Mouse (Mus musculus) midbrain, embryonic 16.5 days (tissue): ENCODE measurements around the gene Nme7. TPM values are rescaled to one million over a fixed set of nuclear protein-coding genes. Genes with fewer than 3 reads are reported as not detected.

Experiments
- ATAC-seq: fragments of 200-750 bp; cut with Nextera tagmentation; 2 replicates; pipeline ENCODE4 v1.8.0; 2017; ENCODE audit warnings: moderate TSS enrichment
- H3K27ac ChIP-seq: fragments of 300-500 bp; sonication (generic); 2 replicates; pipeline ENCODE4 v1.5.1; 2014; ENCODE audit warnings: mild to moderate bottlenecking, low read length, mixed read lengths
- H3K27me3 ChIP-seq: fragments of 300-500 bp; sonication (generic); 2 replicates; pipeline ENCODE4 v1.6.1; 2014; ENCODE audit warnings: low read depth, low read length, mixed read lengths; ENCODE audit not compliant: control insufficient read depth, insufficient read depth
- H3K36me3 ChIP-seq: fragments of 300-500 bp; sonication (generic); 2 replicates; pipeline ENCODE4 v1.6.1; 2014; ENCODE audit warnings: mild to moderate bottlenecking, low read length, moderate library complexity, mixed read lengths; ENCODE audit not compliant: control insufficient read depth, insufficient read depth
- H3K4me1 ChIP-seq: fragments of 300-500 bp; sonication (generic); 2 replicates; pipeline ENCODE4 v1.6.1; 2014; ENCODE audit warnings: mild to moderate bottlenecking, low read length, mixed read lengths; ENCODE audit not compliant: control insufficient read depth, insufficient read depth
- H3K4me2 ChIP-seq: fragments of 300-500 bp; sonication (generic); 2 replicates; pipeline ENCODE4 v1.6.1; 2014; ENCODE audit warnings: mild to moderate bottlenecking, low read length, mixed read lengths
- H3K4me3 ChIP-seq: fragments of 300-500 bp; sonication (generic); 2 replicates; pipeline ENCODE4 v1.5.1; 2014; ENCODE audit warnings: low read depth, mild to moderate bottlenecking, low read length, moderate library complexity, mixed read lengths
- H3K9ac ChIP-seq: fragments of 300-500 bp; sonication (generic); 2 replicates; pipeline ENCODE4 v1.6.1; 2014; ENCODE audit warnings: low read depth, low read length, mixed read lengths
- H3K9me3 ChIP-seq: fragments of 300-500 bp; sonication (generic); replicated peaks from 2 replicates; pipeline ENCODE4 v1.6.1; 2014; ENCODE audit warnings: mild to moderate bottlenecking, low read length, mixed read lengths; ENCODE audit not compliant: control insufficient read depth, poor library complexity, severe bottlenecking
- WGBS: fragments of 180-500 bp; shearing (Covaris S2); extraction: QIAGEN DNeasy Blood & Tissue Kit; methylation state at CpG from one replicate; pipeline ENCODE4 v1.1.7; 2014; 5-methylcytosine and 5-hydroxymethylcytosine counted together
- polyA plus RNA-seq: library from polyadenylated mRNA; unstranded; fragments of >200 nt; fragmentation: Nextera tagmentation; extraction: Ambion mirVana; gene quantifications from 2 replicates; pipeline ENCODE4 v1.2.1, GENCODE M21; 2015

The Nme7 gene
- polyA plus RNA-seq, 1 experiment from 2014 or later: 31.2 TPM

DNA sequence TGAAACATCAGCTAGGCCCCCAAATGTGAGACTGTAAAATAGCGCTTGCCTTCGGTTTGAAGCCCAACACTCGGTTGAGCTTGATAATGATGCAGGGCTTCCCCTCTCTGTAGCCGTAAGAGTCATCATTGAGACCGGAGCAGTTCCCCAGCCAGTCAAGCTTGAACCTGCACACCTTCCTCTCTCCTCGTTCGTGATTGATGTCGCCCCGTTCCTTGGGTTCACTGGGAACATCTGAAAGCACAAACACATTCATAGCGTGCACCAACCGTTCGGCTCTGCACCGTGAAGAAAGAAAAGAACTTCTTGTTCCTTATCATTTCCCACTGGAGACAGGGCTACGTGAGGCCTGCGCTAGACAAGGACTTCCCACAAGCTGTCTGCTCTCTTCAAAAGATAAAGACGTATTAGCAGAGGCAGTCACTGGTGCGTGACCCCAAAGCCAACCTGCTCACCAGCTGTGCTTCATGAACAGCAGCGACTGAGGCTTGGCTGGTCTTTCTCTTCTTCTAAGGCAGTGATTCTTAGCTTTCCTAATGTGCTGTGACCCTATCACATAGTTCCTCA lies 137.6 kb downstream of the Nme7 start:
- Histone ChIP-seq H3K4me1 (no peaks in the 10 kb centered on the region), H3K4me2 (no peak overlapping the region), H3K9me3 (no peaks in the 10 kb centered on the region), H3K27me3 (no peaks in the 10 kb centered on the region), H3K27ac (no peak overlapping the region), H3K36me3 (peaks cover 55% of the 10 kb centered on the region), H3K4me3 (no peak overlapping the region), H3K9ac (no peak overlapping the region)
- no peak for ATAC-seq
- 56% methylated on average over 18 of the region's 18 CpGs for WGBS

GRCm38 (mm10) chr1:164445620-164446162 lies 141.8 kb downstream of the Nme7 start:
- Histone ChIP-seq H3K9me3 (no peaks in the 10 kb centered on the region), H3K27me3 (no peaks in the 10 kb centered on the region), H3K4me3 (no peak overlapping the region), H3K36me3 (peaks cover 26% of the 10 kb centered on the region), H3K4me1 (no peaks in the 10 kb centered on the region), H3K4me2 (no peak overlapping the region), H3K27ac (no peak overlapping the region), H3K9ac (no peak overlapping the region)
- no peak for ATAC-seq
- WGBS: 85% methylated on average over 5 of the region's 5 CpGs

DNA sequence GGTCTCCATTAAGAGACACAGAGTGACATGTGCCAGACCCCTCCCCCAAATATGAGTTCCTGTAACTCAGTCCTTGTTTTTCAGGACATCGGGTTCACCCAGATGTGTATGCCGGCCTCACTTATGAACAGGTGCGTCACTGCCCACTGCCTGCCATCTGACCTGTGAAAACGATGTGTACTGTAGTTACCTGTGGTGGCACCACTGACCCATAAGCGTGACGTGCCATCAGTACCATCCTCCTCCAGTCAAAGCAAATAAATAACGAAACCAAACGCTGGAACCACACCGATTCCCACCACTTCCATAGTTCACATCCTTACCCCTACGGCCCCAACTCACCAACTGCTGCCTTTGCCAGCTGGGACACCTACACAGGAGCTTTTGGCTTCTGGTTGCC lies 142.6 kb downstream of the Nme7 start:
- no peaks in the 10 kb centered on the region for H3K27me3 ChIP-seq
- H3K27ac ChIP-seq: no peak overlapping the region
- H3K4me2 ChIP-seq: no peak overlapping the region
- WGBS: 96% methylated on average over 10 of the region's 10 CpGs
- peaks cover 22% of the 10 kb centered on the region for H3K36me3 ChIP-seq
- H3K9me3 ChIP-seq: no peaks in the 10 kb centered on the region
- ATAC-seq: no peak
- H3K4me3 ChIP-seq: no peak overlapping the region
- H3K4me1 ChIP-seq: no peaks in the 10 kb centered on the region
- no peak overlapping the region for H3K9ac ChIP-seq

- ATAC-seq: no peak
- H3K4me1 ChIP-seq: no peaks in the 10 kb centered on the region
- H3K27me3 ChIP-seq: no peaks in the 10 kb centered on the region
- H3K9ac ChIP-seq: no peak overlapping the region
- H3K4me2 ChIP-seq: no peak overlapping the region
- WGBS: 94% methylated on average over 6 of the region's 6 CpGs
- H3K36me3 ChIP-seq: peaks cover 16% of the 10 kb centered on the region; the same call in 1 of the 2 replicates
- no peak overlapping the region for H3K27ac ChIP-seq
- H3K9me3 ChIP-seq: no peaks in the 10 kb centered on the region
- no peak overlapping the region for H3K4me3 ChIP-seq
Observed at GRCm38 (mm10) chr1:164447521-164447920, 143.6 kb downstream of the Nme7 start.

DNA sequence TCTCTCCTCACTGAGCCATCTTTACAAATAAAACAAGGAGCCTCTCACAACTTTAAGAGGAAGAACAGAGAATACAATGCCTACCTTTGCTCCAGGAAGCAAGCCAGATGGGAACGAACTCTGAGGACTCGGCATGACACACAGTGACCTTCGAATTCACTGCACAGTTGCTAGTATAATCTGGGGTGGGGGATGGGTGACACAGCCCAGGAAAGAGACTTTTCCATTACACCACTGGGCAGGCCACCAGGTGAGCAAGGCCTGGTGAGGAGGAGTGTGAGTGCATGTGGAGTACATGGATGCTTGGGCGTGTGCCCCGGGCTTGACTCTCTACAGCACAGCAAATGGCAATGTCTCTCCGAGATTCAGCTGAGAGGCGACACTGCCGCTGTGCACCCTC lies 145.7 kb downstream of the Nme7 start:
- no peak overlapping the region for H3K4me3 ChIP-seq
- no peak overlapping the region for H3K4me2 ChIP-seq
- H3K36me3 ChIP-seq: peaks cover 7% of the 10 kb centered on the region; the same call in 1 of the 2 replicates
- no peak overlapping the region for H3K9ac ChIP-seq
- no peaks in the 10 kb centered on the region for H3K27me3 ChIP-seq
- H3K4me1 ChIP-seq: peaks cover 6% of the 10 kb centered on the region
- no peaks in the 10 kb centered on the region for H3K9me3 ChIP-seq
- H3K27ac ChIP-seq: no peak overlapping the region
- ATAC-seq: no peak
- 95% methylated on average over 8 of the region's 8 CpGs for WGBS

DNA sequence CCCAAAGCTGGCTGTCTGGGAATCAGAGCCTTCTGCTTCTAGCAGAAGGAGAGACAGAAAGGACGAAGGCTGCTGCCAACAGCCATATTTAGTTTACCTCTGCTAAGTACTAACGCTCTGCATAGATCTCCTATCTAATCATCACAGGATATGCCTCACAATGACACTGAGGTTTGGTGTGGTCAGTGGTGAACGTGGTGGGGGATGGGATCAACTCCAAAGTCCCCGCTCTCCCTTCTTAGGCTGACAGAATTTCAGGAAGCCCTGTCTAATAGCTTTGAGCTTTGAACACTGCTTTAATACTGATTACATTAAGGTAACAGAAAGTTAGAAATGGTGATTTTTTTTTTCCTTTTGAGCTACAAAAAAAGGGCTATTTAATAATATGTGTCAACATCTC lies 146.3 kb downstream of the Nme7 start:
- H3K4me2 ChIP-seq: no peak overlapping the region
- H3K9me3 ChIP-seq: no peaks in the 10 kb centered on the region
- no peak overlapping the region for H3K27ac ChIP-seq
- 86% methylated on average over 4 of the region's 4 CpGs for WGBS
- no peak for ATAC-seq
- no peaks in the 10 kb centered on the region for H3K27me3 ChIP-seq
- no peak overlapping the region for H3K9ac ChIP-seq
- peaks cover 10% of the 10 kb centered on the region for H3K4me1 ChIP-seq
- H3K4me3 ChIP-seq: no peak overlapping the region
- H3K36me3 ChIP-seq: peaks cover 7% of the 10 kb centered on the region; the same call in 1 of the 2 replicates

DNA sequence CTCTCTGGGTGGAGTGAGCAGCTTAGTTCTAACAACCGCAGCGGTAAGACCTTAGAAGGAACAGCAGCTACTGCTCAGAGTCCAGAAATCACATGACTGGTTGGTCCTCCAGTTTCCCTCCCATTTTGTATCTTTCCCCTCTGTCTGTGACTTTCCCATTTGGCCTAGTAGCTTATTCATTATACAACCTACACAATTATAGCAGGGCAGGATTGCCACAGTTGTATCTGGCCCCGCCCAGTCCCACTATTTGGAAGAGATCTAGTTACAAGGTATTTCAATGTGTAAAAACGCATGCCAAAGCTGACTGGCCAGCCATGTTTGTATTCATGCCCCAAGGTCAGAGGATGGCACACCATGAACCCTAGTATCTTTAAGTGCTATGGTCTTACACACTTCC lies 146.7 kb downstream of the Nme7 start:
- peaks cover 10% of the 10 kb centered on the region for H3K4me1 ChIP-seq
- H3K4me2 ChIP-seq: no peak overlapping the region
- H3K9me3 ChIP-seq: no peaks in the 10 kb centered on the region
- H3K4me3 ChIP-seq: no peak overlapping the region
- no peak for ATAC-seq
- H3K27ac ChIP-seq: no peak overlapping the region
- H3K27me3 ChIP-seq: no peaks in the 10 kb centered on the region
- H3K36me3 ChIP-seq: peaks cover 7% of the 10 kb centered on the region; the same call in 1 of the 2 replicates
- H3K9ac ChIP-seq: no peak overlapping the region
- WGBS: 90% methylated on average over 4 of the region's 4 CpGs

- Histone ChIP-seq H3K4me3 (no peak overlapping the region), H3K9ac (no peak overlapping the region), H3K27me3 (no peaks in the 10 kb centered on the region), H3K4me2 (no peak overlapping the region), H3K9me3 (no peaks in the 10 kb centered on the region), H3K27ac (no peak overlapping the region), H3K36me3 (peaks cover 7% of the 10 kb centered on the region; the same call in 1 of the 2 replicates), H3K4me1 (peaks cover 10% of the 10 kb centered on the region)
- ATAC-seq: no peak
- 94% methylated on average over 5 of the region's 5 CpGs for WGBS
Observed at GRCm38 (mm10) chr1:164451346-164451745, 147.4 kb downstream of the Nme7 start.

- Histone ChIP-seq H3K4me2 (no peak overlapping the region), H3K27ac (no peak overlapping the region), H3K4me1 (peaks cover 10% of the 10 kb centered on the region), H3K27me3 (no peaks in the 10 kb centered on the region), H3K9me3 (no peaks in the 10 kb centered on the region), H3K4me3 (no peak overlapping the region), H3K36me3 (peaks cover 7% of the 10 kb centered on the region; the same call in 1 of the 2 replicates), H3K9ac (no peak overlapping the region)
- ATAC-seq: no peak
- 91% methylated on average over 6 of the region's 6 CpGs for WGBS
Observed at GRCm38 (mm10) chr1:164452580-164452979, 148.7 kb downstream of the Nme7 start.
